Mouse (Mus musculus) stomach, embryonic 15.5 days (tissue): ENCODE measurements at regions not wholly inside any gene's neighbourhood (a gene's known extent, or its start where the extent isn't known, plus 50 kb on each side); places are given as distances from the start of the nearest gene placed in this dataset.

ENCODE experiments used
- ATAC-seq: fragments of 200-750 bp; cut with Nextera tagmentation; 2 replicates; pipeline ENCODE4 v1.8.0; 2017; ENCODE audit warnings: low read depth, moderate number of reproducible peaks, moderate TSS enrichment; ENCODE audit not compliant: insufficient read depth, low FRiP score
- H3K27ac ChIP-seq: fragments of 300-500 bp; sonication (generic); 2 replicates; pipeline ENCODE4 v1.5.1; 2015; ENCODE audit warnings: mild to moderate bottlenecking, inconsistent platforms
- H3K27me3 ChIP-seq: fragments of 300-500 bp; sonication (generic); replicated peaks from 2 replicates; pipeline ENCODE4 v1.6.1; 2015; ENCODE audit warnings: inconsistent platforms
- H3K36me3 ChIP-seq: fragments of 300-500 bp; sonication (generic); 2 replicates; pipeline ENCODE4 v1.6.1; 2015; ENCODE audit warnings: inconsistent platforms
- H3K4me1 ChIP-seq: fragments of 300-500 bp; sonication (generic); 2 replicates; pipeline ENCODE4 v1.6.1; 2015; ENCODE audit warnings: inconsistent platforms
- H3K4me2 ChIP-seq: fragments of 300-500 bp; sonication (generic); 2 replicates; pipeline ENCODE4 v1.6.1; 2015; ENCODE audit warnings: mild to moderate bottlenecking, inconsistent platforms
- H3K4me3 ChIP-seq: fragments of 300-500 bp; sonication (generic); replicated peaks from 2 replicates; pipeline ENCODE4 v1.5.1; 2015; ENCODE audit warnings: inconsistent platforms
- H3K9ac ChIP-seq: fragments of 300-500 bp; sonication (generic); 2 replicates; pipeline ENCODE4 v1.6.1; 2015; ENCODE audit warnings: inconsistent platforms
- H3K9me3 ChIP-seq: fragments of 300-500 bp; sonication (generic); 2 replicates; pipeline ENCODE4 v1.6.1; 2016; ENCODE audit warnings: inconsistent platforms
- WGBS: fragments of 180-500 bp; shearing (Covaris S2); methylation state at CpG from one replicate; pipeline ENCODE4 v1.1.7; 2015; 5-methylcytosine and 5-hydroxymethylcytosine counted together

DNA sequence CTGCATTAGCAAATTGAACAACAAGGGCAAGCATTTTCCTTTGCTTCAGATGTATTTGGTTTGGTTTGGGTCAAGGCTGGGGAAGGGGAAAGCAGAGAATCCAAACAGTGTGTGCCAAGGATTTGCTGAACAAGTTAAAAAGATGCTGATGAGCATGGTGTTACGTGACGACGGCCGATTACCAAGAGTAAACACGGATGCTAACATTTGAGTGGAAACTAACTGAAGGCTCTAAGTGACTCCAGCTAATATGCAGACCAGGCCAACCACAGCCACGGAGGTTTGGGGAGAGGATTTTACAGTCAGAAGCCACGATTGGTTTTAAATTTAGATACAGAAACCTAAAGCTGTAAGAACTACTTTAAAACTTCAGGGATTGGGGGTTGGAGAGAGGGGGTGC, 262.3 kb upstream of the Rnaseh2b start:
- H3K36me3 ChIP-seq = no peaks in the 10 kb centered on the region
- no peaks in the 10 kb centered on the region for H3K27me3 ChIP-seq
- 75% methylated on average over 7 of the region's 7 CpGs for WGBS
- no peak overlapping the region for H3K9ac ChIP-seq
- ATAC-seq = no peak
- no peak overlapping the region for H3K4me3 ChIP-seq
- no peaks in the 10 kb centered on the region for H3K4me1 ChIP-seq
- no peak overlapping the region for H3K27ac ChIP-seq
- H3K9me3 ChIP-seq = no peaks in the 10 kb centered on the region
- H3K4me2 ChIP-seq = no peak overlapping the region

DNA sequence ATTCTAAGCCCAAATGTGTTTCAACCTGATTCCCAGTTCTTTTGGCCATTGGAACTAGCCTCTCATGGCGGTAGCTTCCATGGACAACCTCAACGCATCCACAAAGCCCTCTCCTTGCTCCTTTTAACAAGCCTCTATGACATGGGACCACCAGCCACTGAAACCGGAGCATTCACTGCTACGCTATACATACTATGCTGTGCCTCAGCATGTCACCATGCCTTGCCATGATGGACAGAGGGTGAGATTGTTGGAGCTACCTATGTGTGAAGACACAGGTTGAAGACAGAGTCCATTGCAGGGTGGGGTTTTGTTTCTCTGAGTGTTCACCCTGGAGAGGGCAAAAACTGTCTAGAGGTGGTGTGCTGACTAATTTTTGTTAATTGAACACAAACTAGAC, 258.7 kb upstream of the Rnaseh2b start:
- Histone ChIP-seq H3K4me1 (no peaks in the 10 kb centered on the region), H3K27ac (no peak overlapping the region), H3K36me3 (no peaks in the 10 kb centered on the region), H3K9ac (no peak overlapping the region), H3K4me3 (no peak overlapping the region), H3K9me3 (no peaks in the 10 kb centered on the region), H3K4me2 (no peak overlapping the region), H3K27me3 (no peaks in the 10 kb centered on the region)
- ATAC-seq = no peak
- WGBS = 97% methylated on average over 4 of the region's 4 CpGs

DNA sequence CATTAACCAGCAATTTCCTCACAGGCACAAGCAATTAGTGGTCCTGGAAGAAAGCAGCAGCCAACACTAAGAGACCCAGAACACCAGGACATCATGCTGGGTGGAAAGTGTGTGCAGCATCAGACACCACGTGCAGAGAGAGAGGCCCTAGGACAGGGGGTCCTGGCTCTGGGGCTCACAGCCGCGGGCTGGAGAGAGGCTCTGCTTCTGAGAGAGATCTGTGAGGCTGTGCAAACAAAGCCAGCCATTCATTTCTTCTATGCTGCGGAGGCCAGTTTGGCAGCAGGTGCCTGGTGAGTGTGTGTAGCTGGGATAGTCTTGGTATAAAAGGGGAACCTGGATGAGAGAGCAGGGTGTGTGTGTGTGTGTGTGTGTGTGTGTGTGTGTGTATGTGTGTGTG, 257.7 kb upstream of the Rnaseh2b start:
- Histone ChIP-seq H3K4me1 (no peaks in the 10 kb centered on the region), H3K27me3 (no peaks in the 10 kb centered on the region), H3K9ac (no peak overlapping the region), H3K4me2 (no peak overlapping the region), H3K27ac (no peak overlapping the region), H3K36me3 (no peaks in the 10 kb centered on the region), H3K9me3 (no peaks in the 10 kb centered on the region), H3K4me3 (no peak overlapping the region)
- no peak for ATAC-seq
- 42% methylated on average over 4 of the region's 4 CpGs for whole genome bisulfite sequencing

DNA sequence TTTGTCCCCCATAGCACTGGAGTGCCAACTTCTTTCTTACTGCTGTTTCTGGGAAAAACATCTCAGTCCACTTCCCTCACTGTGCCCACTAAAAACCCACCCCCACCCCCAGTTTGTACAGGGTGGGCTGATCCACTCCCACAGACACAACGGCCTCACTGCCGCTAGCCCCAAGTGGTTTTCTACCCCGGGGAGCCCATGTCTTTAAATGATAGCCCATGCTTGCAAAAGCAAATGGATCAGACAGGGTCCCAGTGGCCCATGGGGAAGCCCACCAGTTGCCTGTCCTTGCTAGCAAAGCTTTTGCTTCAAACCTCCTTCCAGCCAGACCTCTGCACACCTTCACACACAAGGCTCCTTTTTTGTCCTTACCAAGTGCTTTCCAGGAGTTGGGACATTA, 257.0 kb upstream of the Rnaseh2b start:
- ATAC-seq = no peak
- Histone ChIP-seq H3K4me1 (no peaks in the 10 kb centered on the region), H3K27me3 (no peaks in the 10 kb centered on the region), H3K4me2 (no peak overlapping the region), H3K4me3 (no peak overlapping the region), H3K27ac (no peak overlapping the region), H3K9ac (no peak overlapping the region), H3K9me3 (no peaks in the 10 kb centered on the region), H3K36me3 (no peaks in the 10 kb centered on the region)
- WGBS = 87% methylated on average over 3 of the region's 3 CpGs

DNA sequence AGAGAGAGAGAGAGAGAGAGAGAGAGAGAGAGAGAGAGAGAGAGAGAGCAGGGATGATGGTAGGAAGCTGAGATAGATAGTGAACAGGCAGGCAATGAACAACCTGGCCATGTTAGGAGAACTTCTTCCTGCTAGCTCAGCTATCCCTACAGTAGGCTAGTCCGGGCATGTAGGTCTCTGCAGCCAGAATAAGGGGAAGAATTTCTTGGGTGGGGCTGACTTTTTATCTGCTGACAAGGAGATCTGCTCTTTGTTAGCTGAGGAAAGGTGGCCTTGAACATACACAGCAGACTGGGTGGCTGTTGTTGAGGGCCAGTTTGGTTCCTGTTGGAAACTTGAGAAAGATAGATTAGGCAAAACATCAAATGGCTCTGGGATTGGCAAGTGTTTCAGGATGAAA, 254.9 kb upstream of the Rnaseh2b start:
- Histone ChIP-seq H3K27ac (no peak overlapping the region), H3K9ac (no peak overlapping the region), H3K36me3 (no peaks in the 10 kb centered on the region), H3K4me1 (no peaks in the 10 kb centered on the region), H3K4me2 (no peak overlapping the region), H3K4me3 (no peak overlapping the region), H3K9me3 (no peaks in the 10 kb centered on the region), H3K27me3 (no peaks in the 10 kb centered on the region)
- WGBS = 54% methylated on average over 1 of the region's 1 CpGs
- no peak for ATAC-seq

DNA sequence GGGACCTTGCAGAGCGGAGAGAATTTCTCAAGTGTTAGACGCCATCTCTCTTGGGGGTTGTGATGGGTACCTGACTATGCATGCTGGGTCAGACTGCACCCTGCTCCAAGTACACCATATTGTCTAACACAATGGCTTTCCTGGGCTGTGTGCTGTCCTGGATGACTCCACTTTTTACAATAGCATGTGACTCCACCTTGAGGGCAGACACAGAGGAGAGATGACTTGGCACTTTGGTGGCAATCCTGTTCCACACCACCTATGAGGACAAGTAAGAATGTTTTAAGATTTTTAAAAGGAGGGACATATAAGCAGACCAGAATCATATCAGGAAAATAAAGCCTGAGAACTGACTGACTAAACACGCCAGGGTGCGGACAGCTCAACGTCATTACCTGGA, 254.5 kb upstream of the Rnaseh2b start:
- Histone ChIP-seq H3K9me3 (no peaks in the 10 kb centered on the region), H3K4me3 (no peak overlapping the region), H3K36me3 (no peaks in the 10 kb centered on the region), H3K4me2 (no peak overlapping the region), H3K4me1 (no peaks in the 10 kb centered on the region), H3K27me3 (no peaks in the 10 kb centered on the region), H3K9ac (no peak overlapping the region), H3K27ac (no peak overlapping the region)
- ATAC-seq = no peak
- 84% methylated on average over 5 of the region's 5 CpGs for WGBS

DNA sequence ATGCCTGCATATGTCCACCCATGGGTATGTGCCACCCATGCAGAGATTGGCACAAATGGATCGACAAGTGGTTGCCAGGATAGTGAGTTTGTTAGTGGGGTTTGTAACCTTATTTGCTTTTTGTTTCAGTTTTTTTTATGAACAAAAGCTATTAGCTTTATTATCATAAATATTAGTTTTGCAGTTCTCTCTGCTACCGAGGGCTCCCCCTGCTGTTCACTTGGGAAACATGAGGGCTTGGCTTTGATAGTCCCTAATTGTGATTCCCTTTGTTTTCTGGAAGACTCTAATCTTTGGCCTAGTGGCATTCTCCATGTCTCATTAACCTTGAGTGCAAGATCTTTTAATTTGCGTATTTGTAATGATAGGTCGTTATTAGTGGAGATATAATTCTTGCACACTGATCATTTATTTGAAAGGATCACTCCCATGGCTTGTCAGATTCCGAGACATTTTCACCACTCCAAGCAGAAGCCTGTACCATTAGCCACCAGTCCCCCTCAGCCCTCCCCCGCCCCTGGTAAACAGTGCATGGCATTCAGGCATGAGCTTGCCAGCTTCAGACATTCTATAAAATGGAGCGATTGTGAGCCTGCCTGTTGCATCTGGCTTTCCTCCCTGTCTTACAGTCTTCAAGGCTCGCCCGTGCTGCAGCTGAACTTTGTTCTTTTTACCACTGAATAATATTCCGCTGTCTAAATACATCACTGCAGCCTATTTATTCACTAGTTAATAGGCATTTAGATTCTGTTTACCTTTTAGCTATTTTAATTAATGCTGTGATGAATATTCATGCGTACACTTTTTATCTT, 249.9 kb upstream of the Rnaseh2b start:
- 63% methylated on average over 11 of the region's 11 CpGs for WGBS
- Histone ChIP-seq H3K9ac (no peak overlapping the region), H3K4me1 (no peaks in the 10 kb centered on the region), H3K4me3 (no peak overlapping the region), H3K36me3 (no peaks in the 10 kb centered on the region), H3K4me2 (no peak overlapping the region), H3K27me3 (no peaks in the 10 kb centered on the region), H3K27ac (no peak overlapping the region), H3K9me3 (no peaks in the 10 kb centered on the region)
- no peak for ATAC-seq

DNA sequence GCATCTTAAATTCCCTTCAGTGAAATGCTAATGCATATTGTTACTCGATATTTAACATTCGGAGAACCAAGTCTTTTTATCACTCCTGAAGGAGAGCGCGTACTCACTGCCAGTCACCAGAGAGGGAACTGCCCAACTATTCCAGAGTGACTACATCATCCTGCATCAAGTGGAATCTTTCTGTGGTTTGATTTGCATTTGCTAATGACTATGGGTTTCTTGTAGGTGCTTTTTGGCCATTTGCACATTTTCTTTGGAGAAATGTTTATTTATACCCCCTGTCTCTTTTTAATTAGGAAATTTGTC, 249.3 kb upstream of the Rnaseh2b start:
- no peak overlapping the region for H3K9ac ChIP-seq
- no peaks in the 10 kb centered on the region for H3K36me3 ChIP-seq
- H3K4me3 ChIP-seq = no peak overlapping the region
- H3K4me1 ChIP-seq = no peaks in the 10 kb centered on the region
- ATAC-seq = no peak
- WGBS = 94% methylated on average over 4 of the region's 4 CpGs
- H3K9me3 ChIP-seq = no peaks in the 10 kb centered on the region
- H3K4me2 ChIP-seq = no peak overlapping the region
- H3K27me3 ChIP-seq = no peaks in the 10 kb centered on the region
- no peak overlapping the region for H3K27ac ChIP-seq

DNA sequence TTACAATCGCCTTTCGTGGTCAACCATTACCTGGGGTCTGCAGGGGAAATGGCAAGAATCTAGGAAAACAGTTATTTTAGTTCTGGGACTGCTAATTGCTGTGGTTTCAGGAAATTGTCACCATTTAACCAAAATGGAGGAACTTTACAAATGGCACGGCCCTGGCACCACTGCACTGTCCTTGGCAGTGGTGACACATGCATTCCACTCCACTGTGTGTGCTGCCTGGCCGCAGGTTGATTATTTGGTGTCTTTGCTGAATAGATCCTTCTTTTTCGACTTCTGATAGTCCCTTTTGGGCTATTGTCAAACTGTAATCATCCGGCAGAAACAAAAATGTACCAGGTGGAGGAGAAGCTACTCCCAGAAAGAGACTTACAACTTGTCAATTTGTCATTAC, 241.4 kb upstream of the Rnaseh2b start:
- Histone ChIP-seq H3K9me3 (no peaks in the 10 kb centered on the region), H3K27ac (no peak overlapping the region), H3K4me1 (no peaks in the 10 kb centered on the region), H3K4me3 (no peak overlapping the region), H3K27me3 (no peaks in the 10 kb centered on the region), H3K4me2 (no peak overlapping the region), H3K36me3 (no peaks in the 10 kb centered on the region), H3K9ac (no peak overlapping the region)
- no peak for ATAC-seq
- WGBS = 82% methylated on average over 6 of the region's 6 CpGs

DNA sequence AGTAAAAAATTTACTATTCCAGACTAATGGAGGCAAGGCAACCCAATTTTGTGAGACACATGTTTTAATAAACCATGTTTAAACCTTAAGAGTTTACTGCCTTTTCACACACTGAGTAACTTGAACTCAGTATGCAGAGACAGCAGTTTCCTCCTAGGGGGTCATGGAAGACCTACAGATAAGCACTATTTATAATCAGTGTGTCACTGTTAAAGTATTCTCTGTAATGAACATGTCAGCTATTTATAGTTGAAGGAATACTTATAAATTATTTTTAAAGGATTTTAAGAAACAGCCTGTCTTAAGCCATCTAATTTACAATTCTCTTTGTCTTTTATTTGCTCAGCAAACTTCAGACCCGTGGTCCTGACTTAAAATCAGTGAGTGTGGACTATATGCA, 240.5 kb upstream of the Rnaseh2b start:
- Histone ChIP-seq H3K9me3 (no peaks in the 10 kb centered on the region), H3K4me1 (no peaks in the 10 kb centered on the region), H3K36me3 (no peaks in the 10 kb centered on the region), H3K27ac (no peak overlapping the region), H3K9ac (no peak overlapping the region), H3K4me3 (no peak overlapping the region), H3K27me3 (no peaks in the 10 kb centered on the region), H3K4me2 (no peak overlapping the region)
- 25% methylated on average over 1 of the region's 1 CpGs for WGBS
- ATAC-seq = no peak

DNA sequence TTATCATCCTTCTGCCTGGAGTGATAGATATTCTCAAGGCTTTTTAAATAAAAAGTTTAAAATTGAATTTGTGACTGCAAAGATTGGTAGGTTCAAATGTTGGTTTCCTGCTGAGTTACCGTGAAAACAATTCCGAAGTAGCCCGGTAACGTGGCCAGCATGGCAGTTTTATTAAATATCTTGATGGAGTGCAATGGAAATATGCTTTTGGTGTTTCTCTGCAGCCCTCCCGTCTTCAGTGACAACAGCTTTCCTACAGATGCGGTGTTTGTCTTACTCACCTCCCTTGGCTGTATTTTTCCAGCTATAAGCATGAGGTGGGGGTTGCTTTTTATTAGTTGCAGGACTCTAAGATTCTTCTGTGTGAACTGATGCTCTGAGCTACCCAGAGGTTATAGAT, 239.4 kb upstream of the Rnaseh2b start:
- Histone ChIP-seq H3K4me2 (no peak overlapping the region), H3K27ac (no peak overlapping the region), H3K9me3 (no peaks in the 10 kb centered on the region), H3K4me3 (no peak overlapping the region), H3K36me3 (no peaks in the 10 kb centered on the region), H3K27me3 (no peaks in the 10 kb centered on the region), H3K4me1 (no peaks in the 10 kb centered on the region), H3K9ac (no peak overlapping the region)
- 82% methylated on average over 6 of the region's 6 CpGs for WGBS
- no peak for ATAC-seq

DNA sequence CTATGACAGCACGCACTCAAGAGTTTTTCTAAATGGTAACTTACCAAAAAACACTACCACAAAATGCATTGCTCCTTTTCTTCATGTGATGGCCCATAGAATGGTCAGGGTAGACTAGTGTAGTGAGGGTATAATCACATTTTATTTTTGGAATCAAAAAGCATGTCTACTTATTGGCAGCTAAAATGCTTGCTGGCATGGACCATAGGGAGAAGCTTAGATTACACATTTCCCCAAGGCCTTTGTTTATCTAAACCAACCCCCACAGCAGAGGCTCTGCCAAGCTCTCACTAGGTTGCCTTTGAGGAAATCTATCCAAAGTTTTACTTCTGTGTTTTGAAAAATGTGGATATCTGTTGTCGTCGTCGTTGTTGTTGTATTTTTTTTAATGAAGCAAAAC, 235.3 kb upstream of the Rnaseh2b start:
- no peak overlapping the region for H3K27ac ChIP-seq
- no peak for ATAC-seq
- H3K9ac ChIP-seq = no peak overlapping the region
- no peak overlapping the region for H3K4me3 ChIP-seq
- H3K4me2 ChIP-seq = no peak overlapping the region
- no peaks in the 10 kb centered on the region for H3K9me3 ChIP-seq
- 74% methylated on average over 4 of the region's 4 CpGs for WGBS
- H3K27me3 ChIP-seq = no peaks in the 10 kb centered on the region
- no peaks in the 10 kb centered on the region for H3K36me3 ChIP-seq
- H3K4me1 ChIP-seq = no peaks in the 10 kb centered on the region

DNA sequence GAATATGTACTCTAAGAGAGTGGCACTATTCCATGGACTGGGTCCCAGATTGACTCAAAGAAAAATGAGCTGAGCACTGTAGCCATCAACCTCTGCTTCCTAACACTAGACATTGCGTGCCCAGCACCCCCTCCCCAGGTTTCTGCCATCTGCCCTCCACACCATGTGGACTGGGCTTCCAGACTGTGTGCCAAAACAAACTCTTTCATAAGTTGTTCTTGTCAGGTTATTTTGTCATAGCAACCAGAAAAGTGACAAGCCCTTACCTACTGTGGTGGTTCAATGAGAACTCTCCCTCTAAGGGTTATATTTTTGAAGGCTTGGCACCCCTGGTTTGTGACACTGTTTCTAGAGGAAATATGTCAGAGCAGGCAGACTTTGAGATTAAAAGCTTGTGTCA, 234.3 kb upstream of the Rnaseh2b start:
- H3K36me3 ChIP-seq = no peaks in the 10 kb centered on the region
- H3K27ac ChIP-seq = no peak overlapping the region
- no peak overlapping the region for H3K4me3 ChIP-seq
- no peak overlapping the region for H3K9ac ChIP-seq
- no peaks in the 10 kb centered on the region for H3K9me3 ChIP-seq
- 81% methylated on average over 1 of the region's 1 CpGs for WGBS
- ATAC-seq = no peak
- H3K27me3 ChIP-seq = no peaks in the 10 kb centered on the region
- no peak overlapping the region for H3K4me2 ChIP-seq
- no peaks in the 10 kb centered on the region for H3K4me1 ChIP-seq
